Mouse (Mus musculus) heart, adult 2 months (tissue): ENCODE measurements around the gene Fam126b.

Source experiments
- CTCF ChIP-seq: fragments of 200-600 bp; IDR thresholded peaks from 2 replicates; pipeline ENCODE4 v1.8.1; 2022; ENCODE audit warnings: antibody characterized with exemption, mild to moderate bottlenecking, moderate library complexity
- POLR2A ChIP-seq: fragments of 200-500 bp; IDR thresholded peaks from 2 replicates; pipeline ENCODE4 v1.6.1; 2011; ENCODE audit warnings: mild to moderate bottlenecking, low read depth, low read length, control low read depth; ENCODE audit not compliant: insufficient read depth

DNA sequence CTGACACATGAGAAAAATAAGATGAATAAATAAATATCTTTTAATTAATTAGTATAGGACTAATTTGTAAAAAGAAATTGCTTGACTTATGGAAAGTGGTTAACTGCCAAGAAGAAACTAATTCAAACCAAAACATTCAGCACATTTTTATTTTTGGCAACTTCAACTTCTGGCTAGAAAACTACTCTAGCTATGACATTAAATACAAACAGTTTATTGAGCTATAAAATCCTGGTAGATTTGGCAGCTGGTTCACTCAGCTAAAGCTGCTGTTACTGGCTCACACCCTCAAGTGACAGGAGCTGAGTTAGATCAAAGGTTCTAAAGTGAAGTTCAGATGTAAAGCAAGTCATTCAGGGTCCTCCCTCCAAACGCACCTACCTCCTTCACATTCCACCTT is 3.5 kb downstream of the Fam126b start:
- TF ChIP-seq POLR2A (no peak), CTCF (no peak)
